Mouse (Mus musculus) layer of hippocampus, adult 18-20 months (tissue): ENCODE data around the gene Zyg11b. TPM values are rescaled to one million over a fixed set of nuclear protein-coding genes. Genes with fewer than 3 reads are reported as not detected.

Source experiments
- DNase-seq, 2 experiments: peaks; one replicate each; pipeline ENCODE4 v3.0.0; 2022; ENCODE audit warnings: low spot score in 2 of 2
- total RNA-seq, 2 experiments: library from RNA; stranded (reverse); gene quantifications; 2 replicates each; pipeline ENCODE4 v1.2.3; 2021

Zyg11b gene
- total RNA-seq, 2 experiments from 2014 or later: 93.4 to 97.0 TPM

- no peak for DNase-seq
Measured at GRCm38 (mm10) chr4:108196277-108196855, 104.5 kb downstream of the Zyg11b start.

- no peak for DNase-seq
Measured at GRCm38 (mm10) chr4:108192821-108193323, 108.0 kb downstream of the Zyg11b start.

GRCm38 (mm10) chr4:108182278-108182677 is 118.6 kb downstream of the Zyg11b start:
- no peak for DNase-seq

Other genes starting within 250 kb of the Zyg11b start
- 1 to 10 TPM; 6.8 to 8.4 TPM for gene Podn, start 204.7 kb downstream of the Zyg11b start, total RNA-seq
- 100 to 1,000 TPM; 102 to 110 TPM for gene Scp2, start 156.1 kb downstream of the Zyg11b start, total RNA-seq
- 10 to 100 TPM; 16.5 to 17.7 TPM for gene Echdc2, start 135.7 kb downstream of the Zyg11b start, total RNA-seq
- not detected for gene Zyg11a, start 83.0 kb downstream of the Zyg11b start, total RNA-seq
- gene Coa7, start 27.0 kb upstream of the Zyg11b start, total RNA-seq: 10 to 100 TPM; 27.9 to 29.4 TPM
- not detected for gene Shisal2a, start 82.3 kb upstream of the Zyg11b start, total RNA-seq
- gene Gpx7, start 105.9 kb upstream of the Zyg11b start, total RNA-seq: 1 to 10 TPM; 3.1 to 4.7 TPM
- 10 to 100 TPM; 28.1 to 30.3 TPM for gene Tut4, start 158.3 kb upstream of the Zyg11b start, total RNA-seq